Mouse (Mus musculus) midbrain, embryonic 14.5 days (tissue): ENCODE results near the gene Stx11. TPM values are rescaled to one million over a fixed set of nuclear protein-coding genes. Genes with fewer than 3 reads are reported as not detected.

Experiments used
- ATAC-seq: fragments of 200-750 bp; cut with Nextera tagmentation; 2 replicates; pipeline ENCODE4 v1.8.0; 2017; ENCODE audit warnings: moderate number of reproducible peaks, moderate library complexity; ENCODE audit not compliant: low FRiP score, low TSS enrichment
- DNase-seq: peaks from one replicate; pipeline ENCODE4 v3.0.0-alpha.2; 2015
- H3K27ac ChIP-seq: fragments of 300-500 bp; sonication (generic); replicated peaks from 2 replicates; pipeline ENCODE4 v1.5.1; 2014; ENCODE audit warnings: mild to moderate bottlenecking, low read depth, low read length, moderate library complexity
- H3K27me3 ChIP-seq: fragments of 300-500 bp; sonication (generic); 2 replicates; pipeline ENCODE4 v1.6.1; 2014; ENCODE audit warnings: low read length, control low read depth, mixed read lengths; ENCODE audit not compliant: control insufficient read depth, insufficient read depth
- H3K36me3 ChIP-seq: fragments of 300-500 bp; sonication (generic); 2 replicates; pipeline ENCODE4 v1.6.1; 2014; ENCODE audit warnings: low read length, control low read depth; ENCODE audit not compliant: control insufficient read depth, insufficient read depth
- H3K4me1 ChIP-seq: fragments of 300-500 bp; sonication (generic); 2 replicates; pipeline ENCODE4 v1.6.1; 2014; ENCODE audit warnings: mild to moderate bottlenecking, antibody characterized with exemption, low read length, control low read depth; ENCODE audit not compliant: control insufficient read depth, insufficient read depth
- H3K4me2 ChIP-seq: fragments of 300-500 bp; sonication (generic); 2 replicates; pipeline ENCODE4 v1.6.1; 2014; ENCODE audit warnings: mild to moderate bottlenecking, low read length, moderate library complexity
- H3K4me3 ChIP-seq: fragments of 300-500 bp; sonication (generic); replicated peaks from 2 replicates; pipeline ENCODE4 v1.5.1; 2014; ENCODE audit warnings: low read depth, low read length
- H3K9ac ChIP-seq: fragments of 300-500 bp; sonication (generic); replicated peaks from 2 replicates; pipeline ENCODE4 v1.6.1; 2014; ENCODE audit warnings: mild to moderate bottlenecking, low read length, moderate library complexity
- H3K9me3 ChIP-seq: fragments of 300-500 bp; sonication (generic); 2 replicates; pipeline ENCODE4 v1.6.1; 2016; ENCODE audit warnings: low read length, control low read depth, mixed read lengths; ENCODE audit not compliant: control insufficient read depth
- WGBS: fragments of 180-500 bp; shearing (Covaris S2); extraction: QIAGEN DNeasy Blood & Tissue Kit; methylation state at CpG from one replicate; pipeline ENCODE4 v1.1.7; 2014; 5-methylcytosine and 5-hydroxymethylcytosine counted together
- polyA plus RNA-seq: library from polyadenylated mRNA; unstranded; fragments of >200 nt; fragmentation: Nextera tagmentation; extraction: Ambion mirVana; gene quantifications from 2 replicates; pipeline ENCODE4 v1.2.1, GENCODE M21; 2014

The Stx11 gene
- polyA plus RNA-seq, 1 experiment from 2014 or later, result 0.93 TPM

DNA sequence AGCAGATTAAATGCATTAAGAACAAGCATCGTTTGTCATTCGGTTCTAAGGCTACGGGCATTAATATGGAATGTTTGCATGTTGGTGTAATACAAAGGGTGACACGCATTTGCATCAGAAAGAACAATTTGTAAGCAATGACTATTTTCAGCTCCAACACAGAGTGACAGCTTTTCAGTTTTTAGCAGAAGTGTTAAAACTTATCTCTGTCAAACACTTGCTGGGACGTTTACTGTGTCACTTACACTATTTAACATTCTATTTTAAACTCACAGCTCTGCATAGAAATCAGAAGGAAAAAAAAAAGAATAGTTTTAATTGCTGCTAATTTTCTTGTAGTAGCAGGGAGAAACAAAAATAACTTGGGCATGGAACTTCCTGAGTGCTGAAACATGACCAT is 22.4 kb upstream of the Stx11 start:
- H3K27me3 ChIP-seq, result no peaks in the 10 kb centered on the region
- no peak overlapping the region for H3K4me2 ChIP-seq
- H3K4me3 ChIP-seq, result no peak overlapping the region
- no peak for ATAC-seq
- no peak for DNase-seq
- no peaks in the 10 kb centered on the region for H3K9me3 ChIP-seq
- H3K4me1 ChIP-seq, result no peaks in the 10 kb centered on the region
- H3K36me3 ChIP-seq, result no peaks in the 10 kb centered on the region
- H3K27ac ChIP-seq, result no peak overlapping the region
- WGBS, result 40% methylated on average over 5 of the region's 5 CpGs
- no peak overlapping the region for H3K9ac ChIP-seq

DNA sequence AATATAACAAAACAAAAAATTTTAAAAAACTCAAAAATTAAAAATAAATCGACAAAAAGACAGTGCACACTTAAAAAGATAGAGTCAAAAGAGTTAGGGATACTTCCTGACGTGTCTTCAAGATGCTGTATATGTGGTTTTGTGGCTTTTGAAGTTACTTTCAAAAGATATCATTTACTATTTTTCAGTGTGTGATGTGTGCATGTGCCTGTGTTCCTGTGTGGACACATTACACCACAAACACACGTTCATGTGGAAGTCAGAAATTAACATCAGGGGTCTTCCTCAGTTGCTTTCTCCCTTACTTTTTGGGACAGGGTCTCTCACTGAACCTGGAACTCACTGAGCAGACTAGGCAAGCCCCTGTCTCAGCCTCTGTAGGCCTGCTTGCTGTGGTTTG is 20.9 kb upstream of the Stx11 start:
- ATAC-seq (no peak), DNase-seq (no peak)
- no peak overlapping the region for H3K9ac ChIP-seq
- 84% methylated on average over 3 of the region's 3 CpGs for WGBS
- H3K4me3 ChIP-seq, result no peak overlapping the region
- H3K27me3 ChIP-seq, result no peaks in the 10 kb centered on the region
- no peaks in the 10 kb centered on the region for H3K9me3 ChIP-seq
- H3K4me1 ChIP-seq, result no peaks in the 10 kb centered on the region
- no peak overlapping the region for H3K4me2 ChIP-seq
- no peaks in the 10 kb centered on the region for H3K36me3 ChIP-seq
- no peak overlapping the region for H3K27ac ChIP-seq

DNA sequence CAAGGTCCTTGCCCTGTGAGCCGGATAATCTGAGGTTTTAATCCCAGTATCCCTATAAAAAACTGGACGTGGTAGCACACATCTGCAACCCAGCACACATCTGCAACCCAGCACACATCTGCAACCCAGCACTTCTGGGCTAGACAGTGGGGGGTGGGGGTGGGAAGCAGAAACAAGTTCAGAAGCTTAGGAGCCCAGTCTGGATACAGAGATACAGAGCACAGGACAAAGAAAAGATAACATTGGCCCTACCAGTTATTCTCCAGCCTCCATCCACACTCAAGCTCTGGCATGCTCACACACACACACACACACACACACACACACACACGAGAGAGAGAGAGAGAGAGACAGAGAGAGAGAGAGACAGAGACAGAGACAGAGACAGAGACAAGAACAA is 19.4 kb upstream of the Stx11 start:
- no peaks in the 10 kb centered on the region for H3K36me3 ChIP-seq
- H3K27ac ChIP-seq, result no peak overlapping the region
- no peaks in the 10 kb centered on the region for H3K4me1 ChIP-seq
- H3K9me3 ChIP-seq, result no peaks in the 10 kb centered on the region
- 83% methylated on average over 3 of the region's 3 CpGs for WGBS
- no peak for ATAC-seq
- no peaks in the 10 kb centered on the region for H3K27me3 ChIP-seq
- H3K9ac ChIP-seq, result no peak overlapping the region
- no peak overlapping the region for H3K4me2 ChIP-seq
- DNase-seq, result no peak
- H3K4me3 ChIP-seq, result no peak overlapping the region

DNA sequence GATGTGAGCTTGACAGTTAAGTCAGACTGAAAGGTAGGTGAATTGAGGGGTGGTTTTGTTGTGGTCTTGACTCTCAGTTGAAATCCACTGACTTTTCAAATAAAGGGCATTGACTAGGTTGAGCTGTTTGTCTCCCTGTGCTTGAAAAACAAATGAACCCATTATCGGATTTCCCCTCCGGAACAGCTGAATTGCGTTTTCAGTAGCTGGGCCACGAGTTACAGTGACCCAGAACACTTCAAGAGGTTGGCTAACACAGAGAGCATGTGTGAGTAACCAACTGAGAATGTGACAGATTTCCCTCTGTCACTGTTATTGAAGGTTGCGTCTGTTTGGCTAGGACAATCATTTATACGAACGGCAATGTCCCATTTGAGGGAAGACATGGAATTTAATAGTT is 17.0 kb upstream of the Stx11 start:
- H3K4me3 ChIP-seq, result no peak overlapping the region
- no peaks in the 10 kb centered on the region for H3K4me1 ChIP-seq
- H3K9me3 ChIP-seq, result no peaks in the 10 kb centered on the region
- H3K4me2 ChIP-seq, result no peak overlapping the region
- no peak overlapping the region for H3K27ac ChIP-seq
- DNase-seq (no peak), ATAC-seq (no peak)
- no peaks in the 10 kb centered on the region for H3K36me3 ChIP-seq
- 84% methylated on average over 7 of the region's 7 CpGs for WGBS
- H3K9ac ChIP-seq, result no peak overlapping the region
- H3K27me3 ChIP-seq, result no peaks in the 10 kb centered on the region

DNA sequence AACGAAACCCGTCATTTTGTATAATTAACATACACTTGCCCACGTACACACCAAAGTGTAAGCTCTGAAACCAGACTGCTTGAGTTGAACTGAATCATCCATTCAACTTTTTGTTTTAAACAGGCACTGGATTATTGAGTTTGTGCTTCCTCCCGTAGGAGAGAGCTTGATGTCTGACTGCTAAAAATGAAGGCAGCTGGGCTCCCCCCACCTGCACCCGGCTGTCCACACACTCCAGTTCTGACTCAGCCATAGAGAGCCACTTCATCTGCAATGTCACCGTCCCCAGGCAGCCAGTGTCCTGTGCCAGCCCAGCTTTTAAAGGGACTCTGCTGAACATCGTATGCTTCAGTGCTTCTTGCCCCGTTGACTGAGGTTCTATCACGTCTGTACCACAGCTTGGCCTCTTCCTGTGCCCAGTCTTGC is 13.7 kb upstream of the Stx11 start:
- no peak for DNase-seq
- H3K27me3 ChIP-seq, result no peaks in the 10 kb centered on the region
- ATAC-seq, result no peak
- H3K9me3 ChIP-seq, result no peaks in the 10 kb centered on the region
- no peak overlapping the region for H3K27ac ChIP-seq
- no peak overlapping the region for H3K4me2 ChIP-seq
- WGBS, result 77% methylated on average over 9 of the region's 9 CpGs
- no peak overlapping the region for H3K4me3 ChIP-seq
- no peaks in the 10 kb centered on the region for H3K36me3 ChIP-seq
- H3K9ac ChIP-seq, result no peak overlapping the region
- H3K4me1 ChIP-seq, result no peaks in the 10 kb centered on the region

DNA sequence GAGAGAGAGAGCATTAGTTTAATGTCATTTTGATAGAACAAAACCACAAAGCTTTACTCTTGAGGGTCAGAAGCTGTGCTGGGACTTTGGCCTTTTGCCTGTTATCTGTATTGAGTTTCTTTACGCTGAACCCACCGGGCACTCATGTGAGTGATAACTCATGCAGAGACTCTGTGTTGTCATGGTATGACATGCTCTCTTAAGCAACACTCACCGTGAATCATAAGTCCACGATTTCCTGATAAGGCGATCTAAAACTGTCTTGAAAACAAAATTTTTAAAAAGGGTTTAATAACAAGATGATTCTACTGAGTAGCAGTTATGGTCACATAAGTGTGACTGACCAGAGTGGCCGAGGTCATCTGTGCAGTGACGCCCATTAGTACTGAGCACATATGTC is 12.5 kb upstream of the Stx11 start:
- H3K36me3 ChIP-seq, result no peaks in the 10 kb centered on the region
- H3K4me2 ChIP-seq, result no peak overlapping the region
- DNase-seq (no peak), ATAC-seq (no peak)
- no peak overlapping the region for H3K9ac ChIP-seq
- H3K27me3 ChIP-seq, result no peaks in the 10 kb centered on the region
- no peak overlapping the region for H3K4me3 ChIP-seq
- no peak overlapping the region for H3K27ac ChIP-seq
- H3K4me1 ChIP-seq, result no peaks in the 10 kb centered on the region
- 97% methylated on average over 7 of the region's 7 CpGs for WGBS
- no peaks in the 10 kb centered on the region for H3K9me3 ChIP-seq

DNA sequence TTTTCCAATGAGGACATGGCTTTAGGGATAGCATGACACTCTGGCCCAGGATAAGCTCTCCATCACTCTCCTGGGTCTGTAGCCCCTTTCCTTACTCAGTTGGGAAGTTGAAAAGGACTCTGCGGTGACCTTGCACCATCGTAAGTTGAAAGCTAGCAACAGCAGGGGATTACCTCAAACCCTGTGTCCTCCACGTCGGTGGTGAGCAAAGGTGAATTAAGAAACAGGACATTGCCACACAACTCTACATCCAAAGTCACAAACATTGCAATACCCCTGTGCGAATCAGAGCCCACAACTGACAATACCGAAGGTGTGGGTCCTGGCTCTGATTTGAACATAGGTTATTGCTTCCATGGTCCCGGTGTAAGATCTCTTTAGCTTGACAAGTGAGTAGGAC is 11.9 kb upstream of the Stx11 start:
- no peaks in the 10 kb centered on the region for H3K36me3 ChIP-seq
- no peak overlapping the region for H3K4me2 ChIP-seq
- ATAC-seq (no peak), DNase-seq (no peak)
- H3K4me3 ChIP-seq, result no peak overlapping the region
- H3K27me3 ChIP-seq, result no peaks in the 10 kb centered on the region
- no peaks in the 10 kb centered on the region for H3K9me3 ChIP-seq
- no peak overlapping the region for H3K9ac ChIP-seq
- H3K27ac ChIP-seq, result no peak overlapping the region
- 91% methylated on average over 7 of the region's 7 CpGs for WGBS
- no peaks in the 10 kb centered on the region for H3K4me1 ChIP-seq

DNA sequence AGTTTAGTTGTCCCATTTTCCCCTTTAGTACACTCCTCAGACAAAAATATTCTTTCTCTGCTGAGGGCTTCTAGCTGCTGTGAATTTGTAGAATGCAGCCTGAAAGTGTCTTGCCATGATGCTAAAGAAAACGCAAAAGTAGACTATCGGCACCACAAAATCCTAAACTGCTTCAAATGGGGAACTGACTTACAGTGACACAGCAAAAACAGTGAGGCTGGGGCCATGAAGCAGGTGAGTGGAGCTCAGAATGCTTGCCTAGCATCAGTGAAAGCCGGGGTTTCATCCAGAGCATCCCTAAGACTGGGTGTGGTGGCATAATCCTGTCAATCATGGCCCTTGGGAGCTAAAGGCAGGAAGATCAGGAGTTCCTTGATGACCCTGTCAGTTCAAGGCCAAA is 11.4 kb upstream of the Stx11 start:
- H3K4me2 ChIP-seq, result no peak overlapping the region
- H3K4me1 ChIP-seq, result no peaks in the 10 kb centered on the region
- H3K27me3 ChIP-seq, result no peaks in the 10 kb centered on the region
- H3K27ac ChIP-seq, result no peak overlapping the region
- no peaks in the 10 kb centered on the region for H3K9me3 ChIP-seq
- H3K36me3 ChIP-seq, result no peaks in the 10 kb centered on the region
- ATAC-seq (no peak), DNase-seq (no peak)
- no peak overlapping the region for H3K4me3 ChIP-seq
- WGBS, result 92% methylated on average over 3 of the region's 3 CpGs
- H3K9ac ChIP-seq, result no peak overlapping the region

DNA sequence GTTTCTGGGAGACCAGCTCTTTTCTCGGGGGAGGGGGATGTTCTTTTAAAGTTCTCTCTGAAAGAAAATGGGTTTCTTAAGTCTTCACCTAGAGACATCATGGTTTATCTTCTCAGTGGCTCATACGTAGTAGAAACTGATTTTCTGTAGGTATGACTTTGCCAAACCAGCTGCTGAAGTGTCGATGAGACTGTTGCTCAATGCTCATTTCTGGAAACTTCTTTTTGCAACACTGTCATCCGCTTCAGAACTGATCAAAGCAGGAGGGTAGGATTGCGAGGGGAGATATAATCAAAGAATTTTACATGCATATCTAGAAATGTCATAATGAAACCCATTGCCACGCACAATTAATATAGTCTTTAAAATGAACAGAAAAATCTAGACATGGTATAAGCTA is 10.5 kb upstream of the Stx11 start:
- H3K4me2 ChIP-seq, result no peak overlapping the region
- H3K36me3 ChIP-seq, result no peaks in the 10 kb centered on the region
- ATAC-seq (no peak), DNase-seq (no peak)
- no peaks in the 10 kb centered on the region for H3K9me3 ChIP-seq
- H3K27ac ChIP-seq, result no peak overlapping the region
- H3K4me3 ChIP-seq, result no peak overlapping the region
- 91% methylated on average over 6 of the region's 6 CpGs for WGBS
- H3K9ac ChIP-seq, result no peak overlapping the region
- no peaks in the 10 kb centered on the region for H3K4me1 ChIP-seq
- no peaks in the 10 kb centered on the region for H3K27me3 ChIP-seq
